Comparison of ENCODE assay signal across 8 mouse cellular contexts in the genomic region with DNA sequence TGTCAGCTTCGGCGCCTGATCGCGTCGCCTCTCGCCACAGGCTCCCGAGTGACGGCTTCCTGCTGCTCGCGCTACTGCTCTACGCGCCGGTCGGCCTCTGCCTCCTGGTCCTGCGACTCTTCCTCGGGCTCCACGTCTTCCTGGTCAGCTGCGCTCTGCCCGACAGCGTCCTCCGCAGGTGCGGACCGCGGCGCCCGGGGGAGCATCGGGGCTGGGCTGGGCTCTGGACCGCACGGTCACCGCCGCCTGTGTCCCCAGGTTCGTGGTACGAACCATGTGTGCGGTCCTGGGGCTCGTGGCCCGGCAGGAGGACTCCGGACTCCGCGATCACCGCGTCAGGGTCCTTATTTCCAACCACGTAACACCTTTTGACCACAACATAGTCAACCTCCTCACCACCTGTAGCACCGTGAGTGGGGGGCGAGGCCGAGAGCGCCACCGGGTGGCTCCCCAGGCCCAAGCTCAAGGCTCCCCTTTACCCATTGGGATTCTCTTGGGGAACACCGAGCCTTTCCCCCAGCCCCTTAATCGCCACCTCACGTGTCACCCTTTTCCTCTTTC. TPM values are rescaled to one million over a fixed set of nuclear protein-coding genes. Genes with fewer than 3 reads are reported as not detected.
DNase-seq lines count a peak whose midpoint lies in the region; ATAC-seq and TF ChIP-seq lines count a peak whose summit lies in the region.

A gene (minus strand): TSS at position 403 of the 561 bp plus-strand sequence.

- peak; percentile 36 for DNase-seq in retina, embryonic 14.5 days (ENCODE audit: low spot score)
- DNase-seq in retina, postnatal 1 day: no peak
- no peak for DNase-seq in heart, embryonic 10.5 days (ENCODE audit: low spot score)
- DNase-seq in kidney, postnatal 0 days (ENCODE audit: low spot score): peak; percentile 45
- no peak for DNase-seq in lung, adult 2 months
- peak in 1 of 2 experiments; percentile 51 for DNase-seq in spleen, adult 2 months (ENCODE audit: low read depth in 1 of 2, low spot score in 2 of 2)
- no peak for DNase-seq in c-Kit-positive CD71-positive TER-119-positive erythroid progenitor cells, embryonic 14.5 days (ENCODE audit: low spot score)

- peak within 1 kb of the TSS; percentile 90 for H3K9ac ChIP-seq in embryonic facial prominence, embryonic 12.5 days
- H3K9ac ChIP-seq in kidney, postnatal 0 days (ENCODE audit: low read depth, low read length): peak within 1 kb of the TSS; percentile 93

- peak; percentile 16 for ATAC-seq in embryonic facial prominence, embryonic 12.5 days (ENCODE audit: insufficient number of reproducible peaks, insufficient read depth, low FRiP score, low TSS enrichment)
- ATAC-seq in kidney, postnatal 0 days (replicated peaks; ENCODE audit: low FRiP score, low read depth): peak; percentile 18

- H3K27me3 ChIP-seq in embryonic facial prominence, embryonic 12.5 days: no peaks in the 10 kb centered on the region
- H3K27me3 ChIP-seq in heart, embryonic 10.5 days (ENCODE audit: insufficient read depth, poor library complexity, severe bottlenecking): peaks cover 14% of the 10 kb centered on the region; the same call in 1 of the 2 replicates
- no peaks in the 10 kb centered on the region for H3K27me3 ChIP-seq in kidney, postnatal 0 days (ENCODE audit: insufficient read depth, low read length)
- H3K27me3 ChIP-seq in spleen, adult 2 months (ENCODE audit: control insufficient read depth, insufficient read depth, low read length): no peaks in the 10 kb centered on the region

- under 1% methylated on average over 50 of the region's 50 CpGs for WGBS in embryonic facial prominence, embryonic 12.5 days
- under 1% methylated on average over 50 of the region's 50 CpGs for WGBS in heart, embryonic 10.5 days
- WGBS in kidney, postnatal 0 days: 0% methylated on average over 47 of the region's 50 CpGs
- WGBS in lung, adult 2 months: under 1% methylated on average over 50 of the region's 50 CpGs
- under 1% methylated on average over 46 of the region's 50 CpGs for WGBS in spleen, adult 2 months

- H3K9me3 ChIP-seq in embryonic facial prominence, embryonic 12.5 days: no peaks in the 10 kb centered on the region
- no peaks in the 10 kb centered on the region for H3K9me3 ChIP-seq in heart, embryonic 10.5 days
- no peaks in the 10 kb centered on the region for H3K9me3 ChIP-seq in kidney, postnatal 0 days (replicated peaks; ENCODE audit: low read length)

- H3K36me3 ChIP-seq in embryonic facial prominence, embryonic 12.5 days: peaks cover 28% of the 10 kb centered on the region
- H3K36me3 ChIP-seq in heart, embryonic 10.5 days: peaks cover 42% of the 10 kb centered on the region
- H3K36me3 ChIP-seq in kidney, postnatal 0 days (ENCODE audit: insufficient read depth, low read length): peaks cover 10% of the 10 kb centered on the region; the same call in 1 of the 2 replicates
- H3K36me3 ChIP-seq in spleen, adult 2 months (ENCODE audit: control insufficient read depth, insufficient read depth, low read length): peaks cover 15% of the 10 kb centered on the region

- no peak for TF ChIP-seq POLR2A in lung, adult 2 months (IDR thresholded peaks at IDR 0.05; ENCODE audit: borderline replicate concordance, extremely low read depth, low read depth, low read length)
- no peak for TF ChIP-seq POLR2A in spleen, adult 2 months (IDR thresholded peaks at IDR 0.05; ENCODE audit: low read depth, low read length)

- peak within 1 kb of the TSS; percentile 100 for H3K4me3 ChIP-seq in embryonic facial prominence, embryonic 12.5 days
- H3K4me3 ChIP-seq in heart, embryonic 10.5 days: peak within 1 kb of the TSS; percentile 97
- H3K4me3 ChIP-seq in kidney, postnatal 0 days (replicated peaks; ENCODE audit: low read depth, low read length): peak within 1 kb of the TSS; percentile 85
- peak within 1 kb of the TSS; percentile 73 for H3K4me3 ChIP-seq in lung, adult 2 months (replicated peaks; ENCODE audit: extremely low read depth, low read depth, low read length)
- H3K4me3 ChIP-seq in spleen, adult 2 months (ENCODE audit: extremely low read depth, insufficient read depth, insufficient read length): peak within 1 kb of the TSS; percentile 93

- TF ChIP-seq CTCF in kidney, postnatal 0 days (IDR thresholded peaks at IDR 0.05; ENCODE audit: low read depth): peak; percentile 56
- no peak for TF ChIP-seq CTCF in lung, adult 2 months (IDR thresholded peaks at IDR 0.05; ENCODE audit: insufficient read depth, low read length)
- TF ChIP-seq CTCF in spleen, adult 2 months (IDR thresholded peaks at IDR 0.05; ENCODE audit: extremely low read depth, insufficient read depth, insufficient read length, insufficient replicate concordance): 0 out of 2 replicates have a peak, but pooled peaks have one; percentile 42

- peak within 1 kb of the TSS; percentile 63 for H3K4me2 ChIP-seq in embryonic facial prominence, embryonic 12.5 days (replicated peaks)
- peak within 1 kb of the TSS; percentile 88 for H3K4me2 ChIP-seq in kidney, postnatal 0 days (ENCODE audit: low read length)

- peak within 1 kb of the TSS; percentile 91 for H3K27ac ChIP-seq in embryonic facial prominence, embryonic 12.5 days
- peak within 1 kb of the TSS; percentile 93 for H3K27ac ChIP-seq in heart, embryonic 10.5 days
- H3K27ac ChIP-seq in kidney, postnatal 0 days: peak within 1 kb of the TSS; percentile 93
- H3K27ac ChIP-seq in spleen, adult 2 months (ENCODE audit: insufficient read depth, low read length): peak within 1 kb of the TSS; percentile 90

- H3K4me1 ChIP-seq in embryonic facial prominence, embryonic 12.5 days: peaks cover 26% of the 10 kb centered on the region
- peaks cover 29% of the 10 kb centered on the region for H3K4me1 ChIP-seq in heart, embryonic 10.5 days
- peaks cover 20% of the 10 kb centered on the region for H3K4me1 ChIP-seq in kidney, postnatal 0 days (replicated peaks; ENCODE audit: insufficient read depth, low read length)
- peaks cover 12% of the 10 kb centered on the region for H3K4me1 ChIP-seq in lung, adult 2 months (ENCODE audit: control insufficient read depth, insufficient read depth, low read length)
- H3K4me1 ChIP-seq in spleen, adult 2 months (ENCODE audit: control insufficient read depth, insufficient read depth, insufficient read length): peaks cover 7% of the 10 kb centered on the region; the same call in 1 of the 2 replicates

RNA-seq across cellular contexts. Expression of the gene that starts here (rescaled TPM):
- polyA plus RNA-seq in embryonic facial prominence, embryonic 12.5 days (2016; fragmentation: Nextera tagmentation; extraction: Ambion mirVana): 74.1 and 77.8 TPM in 2 replicates
- polyA plus RNA-seq in heart, embryonic 10.5 days (2016; fragmentation: Nextera tagmentation; extraction: Ambion mirVana): 100 and 106 TPM in 2 replicates
- polyA plus RNA-seq in kidney, postnatal 0 days (2015; fragmentation: Nextera tagmentation; extraction: Ambion mirVana): 68.5 and 70.4 TPM in 2 replicates
- polyA plus RNA-seq in lung, adult 2 months (2012; rRNA removed): 47.7 and 49.3 TPM in 2 replicates
- polyA plus RNA-seq in spleen, adult 2 months (2012; rRNA removed): 59.1 and 69.0 TPM in 2 replicates

Comparison
In these comparisons a context has a peak if more than half of its experiments do, and no peak if none do; other contexts are left out.
1. DNase-seq: peak in retina, embryonic 14.5 days (single experiment) and kidney, postnatal 0 days (single experiment); none in retina, postnatal 1 day (single experiment), heart, embryonic 10.5 days (single experiment), lung, adult 2 months (single experiment) and c-Kit-positive CD71-positive TER-119-positive erythroid progenitor cells, embryonic 14.5 days (single experiment).
2. Peak in every context shown above with its lines, with median percentiles within 50 percentile points of each other: H3K27ac ChIP-seq and H3K4me3 ChIP-seq.